Mouse (Mus musculus): ENCODE measurements around the gene Nkd1. TPM values are rescaled to one million over a fixed set of nuclear protein-coding genes. Genes with fewer than 3 reads are reported as not detected.

The Nkd1 gene
- total RNA-seq, 1 experiment, result 1.8 TPM

DNA sequence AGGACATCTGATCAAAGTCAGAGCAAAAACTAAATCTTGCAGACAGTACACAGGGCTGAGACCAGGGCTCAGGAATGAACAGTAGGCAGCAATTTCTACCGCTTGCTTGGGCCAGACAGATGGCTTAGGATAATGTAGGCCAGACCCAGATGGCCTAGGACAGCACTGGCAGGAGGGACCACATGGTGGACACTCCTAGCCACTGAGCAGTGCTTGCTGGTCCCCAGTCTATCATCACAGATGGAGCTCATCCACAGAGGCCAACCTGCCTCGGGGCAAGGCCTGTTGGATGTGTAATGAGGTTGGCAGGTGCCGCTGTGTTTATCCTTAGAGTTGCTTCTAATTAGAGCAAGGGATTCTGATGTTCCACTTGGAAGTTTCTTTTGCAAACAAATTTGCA is 102.2 kb downstream of the Nkd1 start:
- in situ Hi-C loops (cut with MboI; ENCODE audit: low sequenced_read_pairs in 2 of 2, unreplicated experiment in 2 of 2), result loop anchor here in 1 of 2 experiments (10.0 kb wide), 1 partner anchor 349 kb away; the partner anchor contains the start of gene Adcy7
- TF ChIP-seq ZNF384 (IDR thresholded peaks at IDR 0.05; ENCODE audit: low read depth, low read length) (no peak), HCFC1 (IDR thresholded peaks at IDR 0.05; ENCODE audit: borderline replicate concordance, insufficient read depth, low read length) (no peak), CHD2 (IDR thresholded peaks at IDR 0.05; ENCODE audit: low read depth, low read length) (no peak), MAFK (IDR thresholded peaks at IDR 0.05; ENCODE audit: insufficient read depth, low read depth, low read length) (no peak), ZC3H11A (IDR thresholded peaks at IDR 0.05; ENCODE audit: borderline replicate concordance, low read depth, low read length) (no peak)

DNA sequence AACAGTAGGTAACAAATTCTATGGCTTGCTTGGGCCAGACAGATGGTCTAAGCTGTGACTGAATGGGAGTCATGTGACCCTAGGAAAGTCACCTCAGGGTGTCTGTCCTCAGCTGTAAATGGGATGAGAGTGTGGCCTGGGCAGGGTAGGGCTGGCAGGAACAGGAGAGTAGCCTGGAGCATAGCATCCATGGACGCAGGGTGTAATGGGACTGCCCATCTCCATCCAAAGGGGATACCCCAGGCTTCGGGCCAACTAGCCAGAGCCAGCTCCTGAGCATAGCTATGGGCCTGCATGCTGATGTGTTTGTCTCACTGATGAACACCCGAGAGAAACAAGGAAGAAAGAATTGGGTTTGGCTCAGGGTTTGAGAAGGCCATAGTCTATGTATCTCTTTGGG is 103.1 kb downstream of the Nkd1 start:
- DNase-seq (ENCODE audit: low read depth, low spot score), result no peak
- Histone ChIP-seq H3K9ac (ENCODE audit: insufficient read depth, low read depth, low read length, poor library complexity, severe bottlenecking) (no peak overlapping the region), H3K27ac (ENCODE audit: insufficient read depth, low read depth, low read length, poor library complexity, severe bottlenecking) (no peak overlapping the region; the same call in 1 of the 2 replicates), H3K9me3 (ENCODE audit: control insufficient read depth, insufficient read depth, low read depth, low read length) (no peaks in the 10 kb centered on the region), H3K4me1 (ENCODE audit: control insufficient read depth in 2 of 2, insufficient read depth in 2 of 2, low read length in 2 of 2, poor library complexity in 1 of 2) (peaks cover 0 to 2% of the 10 kb centered on the region in 2 experiments; a peak in 1 of 4 replicates), H3K36me3 (ENCODE audit: control insufficient read depth, insufficient read depth, low read length, poor library complexity, severe bottlenecking) (no peaks in the 10 kb centered on the region), H3K4me3 (ENCODE audit: insufficient read depth in 1 of 2, low read depth in 1 of 2, low read length in 2 of 2, poor library complexity in 1 of 2, severe bottlenecking in 1 of 2) (no peak overlapping the region)
- in situ Hi-C loops (cut with MboI; ENCODE audit: low sequenced_read_pairs in 2 of 2, unreplicated experiment in 2 of 2), result loop anchor here in 1 of 2 experiments (10.0 kb wide), 1 partner anchor 349 kb away; the partner anchor contains the start of gene Adcy7
- TF ChIP-seq ZC3H11A (IDR thresholded peaks at IDR 0.05; ENCODE audit: borderline replicate concordance, low read depth, low read length), result no peak
- no peak for TF ChIP-seq CHD2 (IDR thresholded peaks at IDR 0.05; ENCODE audit: low read depth, low read length)
- no peak for TF ChIP-seq ZNF384 (IDR thresholded peaks at IDR 0.05; ENCODE audit: low read depth, low read length)
- TF ChIP-seq HCFC1 (IDR thresholded peaks at IDR 0.05; ENCODE audit: borderline replicate concordance, insufficient read depth, low read length), result no peak
- TF ChIP-seq MAFK (IDR thresholded peaks at IDR 0.05; ENCODE audit: insufficient read depth, low read depth, low read length), result no peak

More for the DNA sequence above, 102.2 kb downstream of the Nkd1 start:
- Histone ChIP-seq H3K9me3 (ENCODE audit: control insufficient read depth, insufficient read depth, low read depth, low read length) (no peaks in the 10 kb centered on the region), H3K4me1 (ENCODE audit: control insufficient read depth in 2 of 2, insufficient read depth in 2 of 2, low read length in 2 of 2, poor library complexity in 1 of 2) (peaks cover 0 to 1% of the 10 kb centered on the region in 2 experiments; a peak in 1 of 4 replicates), H3K27ac (ENCODE audit: insufficient read depth, low read depth, low read length, poor library complexity, severe bottlenecking) (no peak overlapping the region), H3K36me3 (ENCODE audit: control insufficient read depth, insufficient read depth, low read length, poor library complexity, severe bottlenecking) (no peaks in the 10 kb centered on the region), H3K9ac (ENCODE audit: insufficient read depth, low read depth, low read length, poor library complexity, severe bottlenecking) (no peak overlapping the region), H3K4me3 (ENCODE audit: insufficient read depth in 1 of 2, low read depth in 1 of 2, low read length in 2 of 2, poor library complexity in 1 of 2, severe bottlenecking in 1 of 2) (no peak overlapping the region)
- DNase-seq (ENCODE audit: low read depth, low spot score), result no peak

DNA sequence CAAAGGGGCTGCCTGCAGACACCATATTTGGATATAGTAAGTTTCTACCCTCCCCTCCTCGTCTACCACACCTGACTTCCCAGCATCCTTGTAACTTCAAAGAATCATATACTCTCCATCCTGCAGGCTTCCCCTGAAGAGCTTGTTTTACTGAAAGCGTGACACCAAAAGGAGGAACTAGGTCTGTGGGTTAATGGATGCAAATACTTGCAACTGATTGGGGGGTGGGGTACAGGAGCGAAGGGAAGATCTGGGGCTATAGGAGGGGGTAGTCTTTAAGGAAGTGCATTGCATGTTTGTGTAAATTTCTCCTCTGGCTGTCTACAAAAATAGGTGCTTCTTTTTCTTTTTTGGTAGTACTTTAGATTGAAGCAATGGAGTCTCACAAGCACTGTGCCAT is 105.3 kb downstream of the Nkd1 start:
- no peak overlapping the region for H3K27ac ChIP-seq (ENCODE audit: insufficient read depth, low read depth, low read length, poor library complexity, severe bottlenecking)
- no peak overlapping the region for H3K9ac ChIP-seq (ENCODE audit: insufficient read depth, low read depth, low read length, poor library complexity, severe bottlenecking)
- no peaks in the 10 kb centered on the region for H3K9me3 ChIP-seq (ENCODE audit: control insufficient read depth, insufficient read depth, low read depth, low read length)
- H3K4me1 ChIP-seq (ENCODE audit: control insufficient read depth in 2 of 2, insufficient read depth in 2 of 2, low read length in 2 of 2, poor library complexity in 1 of 2), result peaks cover 0 to 2% of the 10 kb centered on the region in 2 experiments; a peak in 1 of 4 replicates
- H3K4me3 ChIP-seq (ENCODE audit: insufficient read depth in 1 of 2, low read depth in 1 of 2, low read length in 2 of 2, poor library complexity in 1 of 2, severe bottlenecking in 1 of 2), result no peak overlapping the region; a peak in 1 of 4 replicates
- H3K36me3 ChIP-seq (ENCODE audit: control insufficient read depth, insufficient read depth, low read length, poor library complexity, severe bottlenecking), result no peaks in the 10 kb centered on the region
- TF ChIP-seq ZC3H11A (IDR thresholded peaks at IDR 0.05; ENCODE audit: borderline replicate concordance, low read depth, low read length) (no peak), MAFK (IDR thresholded peaks at IDR 0.05; ENCODE audit: insufficient read depth, low read depth, low read length) (no peak)
- DNase-seq (ENCODE audit: low read depth, low spot score), result no peak
- in situ Hi-C loops (cut with MboI; ENCODE audit: low sequenced_read_pairs in 2 of 2, unreplicated experiment in 2 of 2), result loop anchor here in 1 of 2 experiments (10.0 kb wide), 1 partner anchor 352 kb away; the partner anchor contains the start of gene Adcy7

DNA sequence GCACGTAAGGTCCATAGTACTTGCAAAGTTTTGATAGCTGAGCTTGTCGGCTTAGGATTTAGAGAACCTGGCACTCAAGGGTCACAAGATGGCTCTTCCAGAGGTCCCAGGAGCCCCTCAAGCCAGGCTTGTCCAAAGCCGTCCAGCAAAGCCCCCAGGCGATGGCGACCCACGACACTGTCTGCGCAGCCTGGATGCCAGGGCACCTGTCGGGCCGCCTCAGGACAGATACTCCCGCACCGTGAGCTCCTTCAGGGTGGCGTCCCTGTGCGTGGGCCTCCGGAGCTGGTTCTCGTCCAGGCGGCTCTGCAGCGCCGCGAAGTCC is 105.7 kb downstream of the Nkd1 start:
- in situ Hi-C loops (cut with MboI; ENCODE audit: low sequenced_read_pairs in 2 of 2, unreplicated experiment in 2 of 2), result loop anchor here in 1 of 2 experiments (10.0 kb wide), 1 partner anchor 352 kb away; the partner anchor contains the start of gene Adcy7
- Histone ChIP-seq H3K9me3 (ENCODE audit: control insufficient read depth, insufficient read depth, low read depth, low read length) (no peaks in the 10 kb centered on the region), H3K36me3 (ENCODE audit: control insufficient read depth, insufficient read depth, low read length, poor library complexity, severe bottlenecking) (no peaks in the 10 kb centered on the region), H3K4me1 (ENCODE audit: control insufficient read depth in 2 of 2, insufficient read depth in 2 of 2, low read length in 2 of 2, poor library complexity in 1 of 2) (peaks cover 0 to 2% of the 10 kb centered on the region in 2 experiments; a peak in 1 of 4 replicates), H3K27ac (ENCODE audit: insufficient read depth, low read depth, low read length, poor library complexity, severe bottlenecking) (no peak overlapping the region), H3K4me3 (ENCODE audit: insufficient read depth in 1 of 2, low read depth in 1 of 2, low read length in 2 of 2, poor library complexity in 1 of 2, severe bottlenecking in 1 of 2) (peak overlapping the region; percentile 75 to 80), H3K9ac (ENCODE audit: insufficient read depth, low read depth, low read length, poor library complexity, severe bottlenecking) (peak overlapping the region; percentile 28)
- TF ChIP-seq CHD2 (IDR thresholded peaks at IDR 0.05; ENCODE audit: low read depth, low read length) (no peak), MAFK (IDR thresholded peaks at IDR 0.05; ENCODE audit: insufficient read depth, low read depth, low read length) (no peak), ZNF384 (IDR thresholded peaks at IDR 0.05; ENCODE audit: low read depth, low read length) (no peak), HCFC1 (IDR thresholded peaks at IDR 0.05; ENCODE audit: borderline replicate concordance, insufficient read depth, low read length) (no peak), ZC3H11A (IDR thresholded peaks at IDR 0.05; ENCODE audit: borderline replicate concordance, low read depth, low read length) (no peak)
- DNase-seq (ENCODE audit: low read depth, low spot score), result no peak
